Mouse (Mus musculus) MEL-GATA-1-ER (cell line): ENCODE results near the gene Igf2bp1.

Experiments
- DNase-seq: peaks from one replicate; pipeline ENCODE4 v3.0.0-alpha.2; 2012; ENCODE audit warnings: low read depth; ENCODE audit errors: extremely low read depth

Gene Igf2bp1

DNA sequence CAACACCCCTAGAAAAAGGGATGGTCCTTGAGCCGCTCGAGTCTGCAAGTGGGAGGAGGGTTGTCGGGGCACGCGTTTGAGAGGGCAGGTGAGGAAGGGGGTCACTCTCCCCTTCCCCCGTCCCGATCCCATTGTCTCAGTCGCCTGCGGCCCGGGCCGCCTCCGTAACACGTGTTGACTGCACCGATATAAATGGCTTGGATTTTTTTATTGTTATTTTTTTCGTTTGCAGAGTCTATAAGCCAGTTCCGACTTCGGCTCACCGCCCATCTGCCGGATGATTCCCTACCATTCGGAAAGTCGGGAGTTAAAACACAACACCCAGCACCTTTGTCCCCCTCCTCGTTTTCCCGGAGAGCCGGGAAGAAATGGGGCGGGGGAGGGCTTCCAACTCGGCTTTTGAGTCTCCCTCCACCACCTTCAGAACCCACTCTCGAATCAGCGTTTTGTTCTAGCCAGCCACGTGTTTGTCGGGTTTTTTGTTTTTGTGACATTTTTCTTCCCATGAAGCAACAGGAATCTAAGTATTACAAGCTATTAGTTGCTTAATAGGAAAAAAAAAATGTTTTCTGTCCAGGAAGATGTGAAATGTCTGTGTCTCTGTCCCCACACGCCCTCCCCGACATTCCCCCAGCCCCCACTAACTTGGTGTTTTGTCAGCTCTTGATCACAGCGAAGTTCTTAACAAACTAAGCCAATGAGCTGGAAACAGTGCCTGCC, 1.9 kb upstream of the Igf2bp1 start:
- no peak for DNase-seq

DNA sequence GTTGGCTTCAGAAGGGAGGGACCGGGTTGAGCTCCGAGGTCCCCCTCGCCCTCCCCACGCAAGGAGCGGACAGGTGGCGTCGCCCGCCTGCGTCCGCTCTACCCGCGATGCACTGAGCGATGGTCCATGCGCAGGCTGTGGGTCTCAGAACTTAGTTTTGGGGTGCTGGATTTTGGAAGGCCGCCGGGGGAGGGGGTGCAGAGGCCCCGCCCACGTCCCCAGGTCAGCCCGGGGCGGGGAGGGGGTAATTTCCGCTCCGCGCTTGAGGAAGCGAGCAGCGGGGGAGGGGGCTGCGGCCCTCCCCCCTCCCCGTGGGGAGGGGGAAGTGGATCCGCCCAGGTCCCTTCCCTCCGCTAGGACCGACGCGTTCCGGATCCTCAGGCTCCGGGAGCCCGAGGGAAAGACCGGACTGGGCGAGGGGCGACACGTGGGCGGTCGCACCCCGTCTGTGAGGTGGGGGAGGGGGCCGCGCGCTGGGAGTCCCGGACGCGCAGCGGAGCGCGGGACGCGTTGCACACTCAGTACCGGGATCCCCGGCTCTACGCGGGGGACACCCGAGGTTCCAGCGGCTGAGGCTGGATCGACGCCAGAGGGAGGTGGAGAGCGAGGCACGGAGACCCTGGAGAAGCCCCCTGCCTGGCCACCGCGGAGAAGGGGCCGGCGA, 1.2 kb upstream of the Igf2bp1 start:
- no peak for DNase-seq

- DNase-seq = no peak
Measured at GRCm38 (mm10) chr11:96006367-96006851, 669 bp upstream of the Igf2bp1 start.

DNA sequence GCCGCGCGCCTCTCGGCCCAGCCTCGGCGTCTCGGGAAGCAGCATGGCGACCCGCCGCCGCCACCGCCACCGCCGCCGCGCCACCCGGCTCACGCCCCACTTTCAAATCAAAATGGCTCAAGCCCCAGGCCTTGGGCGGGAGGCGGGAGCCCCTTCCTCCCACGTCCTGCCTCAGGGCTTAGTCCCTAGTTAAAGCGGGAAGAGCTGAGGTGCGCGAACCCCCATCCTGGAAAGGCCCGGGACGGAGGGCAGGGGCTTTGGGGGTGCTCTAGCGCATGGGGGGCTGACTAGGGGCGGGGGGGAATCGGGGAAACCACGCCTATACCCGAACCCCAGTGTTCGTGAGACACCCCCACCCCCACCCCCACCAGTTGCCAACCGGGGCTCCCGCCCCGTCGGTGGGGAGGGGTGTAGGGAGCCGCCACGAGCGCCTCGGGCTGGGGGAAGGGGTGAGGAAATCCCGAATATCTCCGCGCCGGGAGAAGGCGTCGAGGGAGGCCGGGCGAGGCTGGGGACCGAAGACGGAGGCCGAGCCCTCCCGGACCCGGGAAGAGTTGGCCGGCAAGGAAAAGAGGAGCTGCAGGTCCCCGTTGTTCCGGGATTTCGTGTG, 842 bp downstream of the Igf2bp1 start:
- DNase-seq = no peak

DNA sequence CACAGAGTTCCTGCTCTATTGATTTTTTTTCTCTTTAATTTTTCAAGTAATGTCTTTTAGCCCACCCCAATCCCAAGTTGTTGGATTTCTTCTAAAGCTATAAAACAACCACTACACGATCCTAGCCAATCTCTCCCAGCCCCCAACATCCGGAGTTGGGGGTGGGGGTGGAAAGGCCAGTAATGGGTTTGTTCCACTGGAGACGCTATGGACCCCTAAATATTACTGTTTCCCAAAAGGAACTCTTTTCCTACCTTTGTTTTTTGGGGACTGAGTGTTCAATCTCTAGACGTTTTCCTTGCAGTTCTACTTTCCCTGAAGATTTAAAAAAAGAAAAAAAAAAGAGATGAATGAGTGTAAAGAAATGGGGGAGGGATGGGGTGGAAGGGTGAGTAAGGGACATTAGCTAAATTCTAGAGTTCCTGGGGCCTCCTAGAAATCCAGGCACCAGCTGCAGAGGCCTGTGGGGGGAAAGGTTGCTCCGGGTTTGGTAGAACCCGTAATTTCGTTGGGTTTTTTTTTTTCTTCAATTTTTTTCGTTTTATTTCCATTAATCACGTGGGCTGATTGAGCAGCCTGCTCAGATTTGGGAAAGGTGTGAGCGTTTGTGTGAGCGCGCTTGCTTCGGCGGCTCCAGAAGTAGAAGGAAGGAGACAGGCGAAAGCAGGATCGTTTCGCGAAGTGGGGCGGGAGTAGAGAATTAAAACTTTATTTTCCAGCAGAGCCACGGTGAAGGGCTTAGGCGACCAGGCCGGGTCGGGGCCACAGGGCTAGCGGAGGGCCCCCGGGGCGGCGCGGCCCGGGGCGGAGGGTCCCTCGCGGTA, 1.6 kb downstream of the Igf2bp1 start:
- DNase-seq = no peak

DNA sequence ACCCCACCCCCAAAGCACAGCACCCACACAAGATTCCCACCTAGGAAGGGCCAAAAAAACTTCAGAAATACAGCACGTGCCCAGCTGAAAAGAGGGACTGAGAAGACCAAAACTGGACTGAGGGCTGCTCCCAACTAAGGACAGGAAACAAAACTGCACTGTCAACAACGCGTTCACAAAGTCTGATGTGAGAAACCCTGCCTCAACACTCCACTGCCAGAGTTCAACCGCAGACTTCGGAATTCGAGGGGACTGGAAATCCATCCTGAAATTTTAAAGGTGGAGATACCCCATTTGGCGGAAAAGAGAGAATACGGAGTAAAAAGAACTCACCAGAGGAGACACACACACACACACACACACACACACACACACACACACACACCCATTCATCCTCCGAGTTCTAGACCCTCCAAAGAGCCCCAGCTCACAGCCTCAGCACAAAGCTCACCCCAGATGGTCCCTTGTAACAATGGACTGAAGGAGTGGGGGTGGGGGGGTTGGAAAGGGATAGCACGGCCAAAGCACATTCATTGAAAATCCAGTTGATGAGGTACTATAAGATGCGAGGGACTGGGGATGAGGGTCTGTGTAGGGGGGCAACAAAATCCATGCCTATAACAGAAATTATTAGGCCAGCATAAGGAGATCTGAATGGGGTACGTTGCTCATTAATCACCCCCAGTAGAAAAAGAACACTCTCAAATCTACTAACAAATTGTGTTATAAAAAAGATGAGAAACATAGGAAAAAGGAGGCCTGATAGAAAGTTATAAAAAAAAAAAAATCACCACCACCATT, 2.4 kb downstream of the Igf2bp1 start:
- DNase-seq = no peak

- DNase-seq = no peak
Measured at GRCm38 (mm10) chr11:95994151-95994550, 11.6 kb downstream of the Igf2bp1 start.

GRCm38 (mm10) chr11:95990886-95991708, 14.6 kb downstream of the Igf2bp1 start:
- no peak for DNase-seq

- DNase-seq = no peak
Measured at GRCm38 (mm10) chr11:95990431-95990830, 15.3 kb downstream of the Igf2bp1 start.

DNA sequence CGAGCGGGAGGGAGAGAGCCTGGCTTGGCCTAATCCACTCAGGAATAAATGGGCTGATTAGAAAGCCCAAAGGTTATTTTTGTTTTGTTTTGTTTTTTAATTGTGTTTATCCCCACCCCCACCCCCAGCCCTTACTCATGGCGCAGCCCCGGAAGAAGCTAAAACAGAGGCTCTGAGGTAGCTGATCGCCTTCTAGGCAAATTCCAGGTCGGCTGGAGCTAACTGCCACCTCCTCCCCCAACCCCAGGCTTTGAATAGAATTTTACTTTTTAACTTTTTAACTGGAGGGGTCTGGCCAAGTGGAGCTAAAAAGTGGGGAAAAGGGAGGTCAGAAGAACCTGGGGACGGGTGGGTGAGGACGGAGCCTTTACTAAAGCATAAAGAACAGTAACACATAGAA, 15.9 kb downstream of the Igf2bp1 start:
- no peak for DNase-seq

DNA sequence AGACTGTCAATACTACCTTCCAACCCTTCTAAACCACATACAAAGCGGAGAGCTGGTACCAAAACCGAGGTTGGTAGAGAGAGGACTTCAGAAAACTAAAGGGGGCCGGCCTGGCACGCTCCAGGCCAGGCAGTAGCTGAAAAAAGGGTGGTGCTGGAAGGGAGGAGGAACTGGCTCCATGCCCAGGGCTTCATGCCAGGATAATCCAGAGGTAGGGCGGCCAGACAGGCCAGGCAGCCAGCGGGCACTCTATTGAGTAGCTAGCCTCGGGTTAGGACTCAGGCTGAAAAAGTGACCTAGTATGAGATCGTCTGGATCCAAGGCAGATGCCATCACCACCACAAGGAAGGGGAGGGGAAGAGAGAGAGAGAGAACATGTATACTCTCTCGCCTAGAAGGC, 17.2 kb downstream of the Igf2bp1 start:
- DNase-seq = no peak

DNA sequence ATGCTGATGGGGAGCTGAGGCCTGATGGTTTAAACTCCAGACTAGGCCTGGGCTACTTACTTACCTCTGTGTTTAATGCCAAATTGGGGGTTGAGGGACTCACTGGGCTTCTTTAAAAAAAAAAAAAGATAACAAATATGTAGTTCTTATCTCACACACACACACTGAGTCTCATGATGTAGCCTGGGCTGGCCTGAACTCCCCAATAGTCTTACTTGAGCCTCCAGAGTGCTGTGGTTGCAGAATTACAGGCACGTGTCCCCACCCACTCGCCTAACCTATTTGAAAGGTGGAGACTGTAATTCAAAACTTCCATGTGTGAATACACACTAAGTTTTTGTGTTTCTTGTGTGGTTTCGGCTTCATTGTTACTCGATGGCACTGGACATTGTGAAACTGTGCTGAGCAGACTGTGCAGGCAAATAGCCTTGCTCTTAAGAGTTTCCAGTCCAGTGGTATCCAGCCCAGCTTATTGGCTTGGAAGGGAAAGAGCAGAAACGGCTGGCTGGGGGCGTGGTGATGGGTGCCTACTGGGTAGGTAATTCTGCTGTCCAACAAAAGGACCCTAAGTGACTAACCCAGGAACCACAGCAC, 17.8 kb downstream of the Igf2bp1 start:
- no peak for DNase-seq

DNA sequence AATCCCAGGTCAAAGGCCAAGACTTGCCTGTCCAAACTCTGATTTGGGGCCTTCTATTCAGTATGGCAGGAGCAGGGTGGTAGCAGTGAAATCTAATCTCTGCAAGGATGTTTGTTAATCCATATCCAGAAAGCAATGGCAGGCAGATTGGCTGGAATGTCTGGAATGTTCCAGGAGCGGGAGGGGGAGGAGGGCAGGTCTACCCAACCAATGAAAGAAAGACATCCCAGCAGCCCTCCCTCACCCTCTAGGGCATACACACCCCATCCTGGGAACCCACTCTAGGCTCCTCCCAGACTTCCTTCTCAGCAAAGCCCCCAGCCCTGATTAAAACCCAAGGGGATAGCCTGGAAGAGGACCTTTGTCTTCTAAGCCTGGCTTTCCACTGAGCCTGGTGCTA, 23.3 kb downstream of the Igf2bp1 start:
- no peak for DNase-seq

- DNase-seq = no peak
Measured at GRCm38 (mm10) chr11:95981804-95982203, 23.9 kb downstream of the Igf2bp1 start.

GRCm38 (mm10) chr11:95980762-95981418, 24.9 kb downstream of the Igf2bp1 start:
- peak; percentile 57 for DNase-seq

GRCm38 (mm10) chr11:95978487-95978886, 27.3 kb downstream of the Igf2bp1 start:
- DNase-seq = no peak

- no peak for DNase-seq
Measured at GRCm38 (mm10) chr11:95976290-95976689, 29.4 kb downstream of the Igf2bp1 start.

DNA sequence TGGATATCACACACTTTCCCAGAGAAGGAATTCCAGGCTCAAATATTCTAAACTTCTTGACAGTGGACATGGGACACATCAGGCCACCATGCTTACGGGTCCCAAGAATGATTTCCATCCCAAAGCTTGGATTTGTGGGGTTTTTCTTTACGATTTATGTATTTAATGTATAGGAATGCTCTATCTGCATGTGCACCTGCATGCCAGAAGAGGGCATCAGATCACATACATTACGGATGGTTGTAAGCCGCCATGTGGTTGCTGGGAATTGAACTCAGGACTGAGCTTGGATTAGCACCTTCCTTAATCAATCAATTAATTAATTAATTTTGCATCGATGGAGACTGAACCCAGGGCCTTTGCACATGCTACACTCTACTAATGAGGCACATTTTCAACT, 30.0 kb downstream of the Igf2bp1 start:
- no peak for DNase-seq

- DNase-seq = no peak
Measured at GRCm38 (mm10) chr11:95973187-95973586, 32.6 kb downstream of the Igf2bp1 start.
